In the genomic region with DNA sequence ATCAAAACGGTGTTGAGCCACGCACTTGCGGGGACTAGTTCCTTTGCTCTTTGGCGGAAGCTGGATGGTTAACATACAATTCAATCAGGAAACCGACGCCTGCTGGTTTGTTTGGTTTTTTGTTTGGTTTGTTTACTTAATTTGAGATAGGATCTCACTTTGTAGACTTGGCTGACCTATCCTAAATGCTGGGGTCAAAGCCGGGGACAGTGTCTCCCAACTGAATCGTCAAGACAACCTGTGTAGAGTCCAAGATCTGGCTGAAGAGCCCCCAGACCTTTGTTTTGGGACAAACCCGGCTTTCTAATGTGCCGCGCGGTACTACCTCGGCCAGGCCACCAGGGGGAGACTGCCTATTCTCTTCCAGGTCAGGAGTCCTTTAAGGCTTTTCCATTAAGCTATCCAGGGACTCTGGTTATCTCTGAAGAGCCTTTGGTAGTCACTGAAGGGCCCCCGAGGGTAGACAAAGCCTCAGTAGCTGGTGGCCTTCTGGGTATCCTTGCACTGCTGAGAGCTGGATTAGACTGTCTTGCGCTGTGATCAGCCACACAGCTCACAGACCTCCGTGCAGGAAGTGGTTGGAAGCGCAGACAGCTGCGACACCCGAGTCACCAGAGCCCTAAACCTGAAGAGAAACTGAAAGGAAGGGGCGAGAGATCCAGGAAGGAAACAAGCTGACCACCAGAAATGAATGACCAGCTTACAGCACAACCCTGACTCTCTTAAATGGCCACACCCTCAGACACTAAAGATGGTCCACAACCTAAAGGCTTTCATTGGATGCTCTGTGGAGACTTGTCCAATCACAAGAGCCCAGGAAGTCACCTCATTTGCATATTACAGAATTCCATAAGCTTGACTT, we compare ENCODE assay signal across 1 mouse cellular context.
A peak's percentile ranks its signal among the peaks of the same experiment; 100 is the strongest.
TF ChIP-seq lines count a peak whose summit lies in the region.

No protein-coding gene starts in this region.

TF ChIP-seq in CH12.LX, 34 proteins besides CTCF, POLR2A, EP300 and RAD21:
- peak; percentile 77 for TF ChIP-seq CHD2 (IDR thresholded peaks at IDR 0.05; ENCODE audit: low read length)
- TF ChIP-seq ELF1 (IDR thresholded peaks at IDR 0.05; ENCODE audit: low read depth, low read length) = peak; percentile 62; the same call in 1 of the 2 replicates
- TF ChIP-seq MAFK (IDR thresholded peaks at IDR 0.05; ENCODE audit: insufficient replicate concordance, low read length) = no peak
- no peak for TF ChIP-seq E2F4 (IDR thresholded peaks at IDR 0.05; ENCODE audit: insufficient replicate concordance, low read depth, low read length)
- no peak for TF ChIP-seq RCOR1 (conservative IDR thresholded peaks at IDR 0.05; ENCODE audit: low read depth, low read length)
- TF ChIP-seq SMC3 (IDR thresholded peaks at IDR 0.05; ENCODE audit: low read depth, low read length) = peak; percentile 85
- peak; percentile 67 for TF ChIP-seq TCF12 (IDR thresholded peaks at IDR 0.05; ENCODE audit: low read depth, low read length)
- TF ChIP-seq ZKSCAN1 (IDR thresholded peaks at IDR 0.05; ENCODE audit: borderline replicate concordance, low read depth, low read length) = no peak
- TF ChIP-seq NRF1 (IDR thresholded peaks at IDR 0.05; ENCODE audit: low read depth, low read length) = no peak
- 0 out of 2 replicates have a peak, but pooled peaks have one; percentile 25 for TF ChIP-seq MEF2A (IDR thresholded peaks at IDR 0.05; ENCODE audit: borderline replicate concordance, low read depth, low read length)
- no peak for TF ChIP-seq POLR2AphosphoS2 (IDR thresholded peaks at IDR 0.05; ENCODE audit: low read depth, low read length)
- no peak for TF ChIP-seq USF1 (IDR thresholded peaks at IDR 0.05; ENCODE audit: low read depth, low read length)
- TF ChIP-seq IRF4 (IDR thresholded peaks at IDR 0.05; ENCODE audit: low read depth, low read length) = no peak
- TF ChIP-seq USF2 (conservative IDR thresholded peaks at IDR 0.05; ENCODE audit: low read depth, low read length) = no peak
- no peak for TF ChIP-seq KAT2A (IDR thresholded peaks at IDR 0.05; ENCODE audit: insufficient replicate concordance, low read length)
- TF ChIP-seq ZNF384 (IDR thresholded peaks at IDR 0.05; ENCODE audit: low read depth, low read length) = no peak
- TF ChIP-seq JUN (IDR thresholded peaks at IDR 0.05; ENCODE audit: insufficient read depth, low read depth, low read length) = no peak
- TF ChIP-seq ZC3H11A (IDR thresholded peaks at IDR 0.05; ENCODE audit: low read depth, low read length) = no peak
- no peak for TF ChIP-seq UBTF (IDR thresholded peaks at IDR 0.05; ENCODE audit: low read depth, low read length)
- TF ChIP-seq ETS1 (conservative IDR thresholded peaks at IDR 0.05; ENCODE audit: low read depth, low read length) = peak; percentile 62; the same call in 1 of the 2 replicates
- no peak for TF ChIP-seq JUND (conservative IDR thresholded peaks at IDR 0.05; ENCODE audit: low read depth, low read length)
- TF ChIP-seq TBP (conservative IDR thresholded peaks at IDR 0.05; ENCODE audit: low read depth, low read length) = peak; percentile 96
- no peak for TF ChIP-seq ZMIZ1 (IDR thresholded peaks at IDR 0.05; ENCODE audit: low read depth, low read length)
- no peak for TF ChIP-seq MYC (IDR thresholded peaks at IDR 0.05; ENCODE audit: low read depth, low read length)
- TF ChIP-seq BHLHE40 (IDR thresholded peaks at IDR 0.05; ENCODE audit: low read depth, low read length) = 0 out of 2 replicates have a peak, but pooled peaks have one; percentile 5
